Mouse (Mus musculus) bone marrow macrophage, adult 2 months (primary cell): ENCODE data around the gene Pheta1.

Experiments
- CTCF ChIP-seq: IDR thresholded peaks from 2 replicates; pipeline ENCODE4 v1.5.1; 2012; ENCODE audit warnings: low read depth, mild to moderate bottlenecking, low read length, moderate library complexity
- POLR2A ChIP-seq: IDR thresholded peaks from 2 replicates; pipeline ENCODE4 v1.6.1; 2012; ENCODE audit warnings: mild to moderate bottlenecking, low read depth, low read length, borderline replicate concordance

DNA sequence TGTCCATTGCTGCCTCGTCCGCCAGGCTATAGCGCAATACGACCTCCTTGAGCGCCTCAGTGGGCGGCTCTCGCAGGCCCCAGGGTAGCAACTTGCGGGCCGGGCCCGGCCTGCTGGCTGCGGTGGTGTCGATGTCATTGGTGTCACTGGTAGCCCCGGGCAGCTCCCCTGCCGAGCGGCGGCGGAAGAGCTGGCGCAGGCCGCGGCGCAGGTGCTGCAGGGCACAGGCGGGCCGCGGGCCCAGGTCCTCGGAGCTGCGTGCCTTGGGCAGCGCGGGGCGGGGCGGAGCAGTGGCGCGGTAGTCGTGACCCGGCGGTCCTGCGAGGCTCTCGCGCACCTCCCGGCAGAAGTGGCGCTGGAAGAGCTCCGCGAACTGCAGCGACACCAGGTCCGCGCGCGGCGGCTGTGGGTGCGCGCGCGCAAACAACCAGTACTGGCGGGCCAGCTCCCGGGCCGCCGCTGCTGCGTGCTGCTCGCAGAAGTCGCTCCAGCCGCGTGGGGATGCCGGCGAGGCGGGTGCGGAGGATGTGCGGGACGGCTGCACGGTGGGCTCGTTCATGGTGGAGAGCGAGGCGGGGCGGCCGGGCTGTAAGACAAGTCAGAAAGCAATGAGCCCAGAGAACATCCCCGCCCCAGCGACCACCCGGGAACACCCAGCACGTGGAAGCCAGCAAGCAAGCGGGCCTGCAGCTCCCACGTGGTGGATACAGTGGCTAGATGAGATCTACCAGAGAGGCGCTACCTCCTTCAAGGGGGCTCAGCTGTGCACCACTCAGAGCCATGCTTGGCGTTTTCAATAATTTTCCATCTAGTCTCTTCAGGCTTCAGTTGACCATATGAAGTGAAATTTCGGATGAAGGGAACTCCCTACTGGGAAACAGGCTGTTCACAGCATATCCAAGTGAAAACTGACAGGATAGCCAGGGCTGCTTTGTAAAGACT, 20.0 kb upstream of the Pheta1 start:
- no peak for TF ChIP-seq CTCF
- TF ChIP-seq POLR2A, result no peak
